Mouse (Mus musculus): ENCODE measurements around the gene Nfil3. TPM values are rescaled to one million over a fixed set of nuclear protein-coding genes. Genes with fewer than 3 reads are reported as not detected.

Gene Nfil3
- polyA plus RNA-seq, 1 experiment from 2014 or later = 34.9 TPM

DNA sequence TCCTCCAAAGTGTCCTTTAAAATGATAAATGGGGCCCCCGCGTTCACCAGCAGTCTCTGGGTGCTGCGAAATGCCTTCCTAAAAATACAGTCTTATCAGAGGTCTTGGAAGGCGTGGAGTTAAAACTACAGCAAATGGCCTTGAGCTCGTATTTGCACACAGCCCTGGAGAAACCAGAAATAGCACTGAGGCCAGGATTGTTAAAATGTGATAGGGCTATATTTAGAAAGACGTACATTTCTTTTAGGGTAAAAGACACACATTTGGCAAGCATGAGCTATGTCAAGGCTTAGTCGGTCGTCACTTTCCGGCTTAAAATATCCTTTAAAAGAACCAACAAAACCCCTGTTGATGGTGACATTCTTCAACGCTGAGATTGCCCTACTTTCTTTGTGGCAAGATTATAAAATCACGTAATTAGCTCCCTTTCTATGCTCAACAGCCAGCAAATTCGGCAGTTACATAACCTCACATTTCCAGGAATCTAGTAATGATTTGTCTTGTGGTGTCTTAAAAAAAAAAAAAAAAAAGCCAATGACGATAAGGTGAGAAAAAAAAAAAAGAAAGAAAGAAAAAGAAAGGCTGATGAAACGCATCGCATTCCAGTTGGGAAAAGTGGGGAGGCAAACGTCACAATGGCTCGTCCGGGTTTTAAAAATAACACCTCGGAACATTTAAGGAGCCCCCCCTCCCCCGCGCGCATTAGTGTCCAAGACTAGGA, 1.4 kb downstream of the Nfil3 start:
- Histone ChIP-seq H3K9me3 (replicated peaks) (no peaks in the 10 kb centered on the region), H3K27ac (peak overlapping the region; percentile 97), H3K4me3 (peak overlapping the region; percentile 88), H3K27me3 (ENCODE audit: low read depth, poor library complexity, severe bottlenecking) (no peaks in the 10 kb centered on the region), H3K36me3 (no peaks in the 10 kb centered on the region), H3K4me1 (peaks cover 66% of the 10 kb centered on the region)
- WGBS = under 1% methylated on average over 22 of the region's 22 CpGs
- peak; percentile 45 for DNase-seq (ENCODE audit: low spot score)

DNA sequence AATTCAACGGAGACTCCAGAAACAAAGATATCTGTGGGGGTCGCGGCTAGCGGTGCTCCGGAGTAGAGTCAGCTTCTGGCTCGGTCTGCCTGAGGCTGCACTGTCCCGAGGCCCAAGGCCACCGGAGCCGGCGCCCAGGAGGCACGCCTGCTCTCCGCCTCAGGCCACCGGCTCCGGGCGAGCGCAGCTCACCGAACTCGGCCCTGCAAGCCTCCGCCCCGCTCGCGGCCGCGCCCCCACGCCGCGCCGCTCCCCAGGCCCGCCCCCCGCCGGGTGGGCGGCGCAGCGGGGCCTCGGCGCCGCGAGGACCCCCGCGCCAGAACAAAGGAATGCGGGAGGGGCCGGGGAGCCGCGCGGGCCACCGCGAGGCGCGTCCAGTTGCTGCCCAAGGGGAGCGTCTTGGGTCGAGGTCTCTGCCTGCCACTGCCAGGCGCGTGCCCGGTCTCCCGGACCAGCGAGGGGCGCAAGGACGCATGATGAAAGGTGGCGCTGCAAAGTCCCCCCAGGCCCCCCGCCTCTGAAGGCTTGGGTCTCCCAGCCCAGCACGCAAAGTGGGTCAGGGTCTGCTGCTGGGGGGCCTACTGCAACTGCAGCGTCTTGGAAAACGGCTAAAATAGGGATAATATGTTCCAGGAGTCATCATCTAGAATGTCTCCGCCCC, 2.4 kb downstream of the Nfil3 start:
- Histone ChIP-seq H3K4me1 (peaks cover 75% of the 10 kb centered on the region), H3K27me3 (ENCODE audit: low read depth, poor library complexity, severe bottlenecking) (no peaks in the 10 kb centered on the region), H3K4me3 (peak overlapping the region; percentile 88), H3K27ac (peak overlapping the region; percentile 97), H3K36me3 (no peaks in the 10 kb centered on the region), H3K9me3 (replicated peaks) (no peaks in the 10 kb centered on the region)
- WGBS = under 1% methylated on average over 64 of the region's 64 CpGs
- peak; percentile 74 for DNase-seq (ENCODE audit: low spot score)

DNA sequence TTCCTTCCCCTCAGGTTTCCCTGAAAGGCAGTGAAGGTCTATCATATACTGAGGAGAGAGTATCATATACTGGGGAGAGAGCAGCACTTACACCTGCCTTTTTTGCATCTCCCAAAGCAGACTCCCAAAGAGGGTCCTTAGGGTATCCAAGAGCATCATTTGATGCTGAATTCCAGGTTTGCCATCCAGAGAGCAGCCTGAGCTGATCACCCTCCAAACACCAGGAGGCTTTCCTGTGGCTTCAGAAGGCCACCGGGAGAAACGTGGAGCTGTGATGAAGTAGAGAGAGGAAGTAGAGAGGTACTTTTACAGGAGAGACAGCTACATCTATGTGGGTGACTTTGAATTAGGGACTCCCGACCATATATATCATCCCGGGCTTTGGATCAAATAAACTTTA, 3.1 kb downstream of the Nfil3 start:
- peak; percentile 37 for DNase-seq (ENCODE audit: low spot score)
- no peaks in the 10 kb centered on the region for H3K27me3 ChIP-seq (ENCODE audit: low read depth, poor library complexity, severe bottlenecking)
- 27% methylated on average over 4 of the region's 4 CpGs for WGBS

DNA sequence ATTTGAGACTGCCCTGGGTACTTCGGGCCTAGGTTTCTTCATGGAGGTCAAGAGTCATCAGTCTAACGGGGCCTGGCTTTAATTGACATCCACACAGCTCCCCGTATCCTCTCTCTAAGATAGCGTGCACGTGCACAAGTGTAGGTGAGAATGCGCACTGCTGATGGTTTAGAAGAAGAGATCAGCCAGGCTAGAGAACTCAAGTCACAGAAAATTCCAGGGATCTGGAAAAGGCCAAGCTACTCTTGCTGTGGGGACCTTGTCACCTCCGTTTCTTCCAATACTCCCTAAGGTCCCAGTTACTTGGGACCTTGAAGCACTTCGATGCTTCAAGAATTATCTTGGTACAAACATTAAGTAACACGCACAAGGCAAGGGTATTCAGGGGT, 3.7 kb downstream of the Nfil3 start:
- Histone ChIP-seq H3K9me3 (replicated peaks) (no peaks in the 10 kb centered on the region), H3K36me3 (0 out of 2 replicates have a peak, but pooled peaks cover 1% of the 10 kb centered on the region), H3K27me3 (ENCODE audit: low read depth, poor library complexity, severe bottlenecking) (no peaks in the 10 kb centered on the region), H3K4me1 (peaks cover 74% of the 10 kb centered on the region), H3K27ac (peak overlapping the region; percentile 97), H3K4me3 (peak overlapping the region; percentile 88)
- 43% methylated on average over 9 of the region's 9 CpGs for WGBS
- DNase-seq (ENCODE audit: low spot score) = peak; percentile 35

More for the DNA sequence above, 3.1 kb downstream of the Nfil3 start:
- Histone ChIP-seq H3K36me3 (0 out of 2 replicates have a peak, but pooled peaks cover under 1% of the 10 kb centered on the region), H3K27ac (peak overlapping the region; percentile 97), H3K4me3 (peak overlapping the region; percentile 88), H3K4me1 (peaks cover 78% of the 10 kb centered on the region), H3K9me3 (replicated peaks) (no peaks in the 10 kb centered on the region)

DNA sequence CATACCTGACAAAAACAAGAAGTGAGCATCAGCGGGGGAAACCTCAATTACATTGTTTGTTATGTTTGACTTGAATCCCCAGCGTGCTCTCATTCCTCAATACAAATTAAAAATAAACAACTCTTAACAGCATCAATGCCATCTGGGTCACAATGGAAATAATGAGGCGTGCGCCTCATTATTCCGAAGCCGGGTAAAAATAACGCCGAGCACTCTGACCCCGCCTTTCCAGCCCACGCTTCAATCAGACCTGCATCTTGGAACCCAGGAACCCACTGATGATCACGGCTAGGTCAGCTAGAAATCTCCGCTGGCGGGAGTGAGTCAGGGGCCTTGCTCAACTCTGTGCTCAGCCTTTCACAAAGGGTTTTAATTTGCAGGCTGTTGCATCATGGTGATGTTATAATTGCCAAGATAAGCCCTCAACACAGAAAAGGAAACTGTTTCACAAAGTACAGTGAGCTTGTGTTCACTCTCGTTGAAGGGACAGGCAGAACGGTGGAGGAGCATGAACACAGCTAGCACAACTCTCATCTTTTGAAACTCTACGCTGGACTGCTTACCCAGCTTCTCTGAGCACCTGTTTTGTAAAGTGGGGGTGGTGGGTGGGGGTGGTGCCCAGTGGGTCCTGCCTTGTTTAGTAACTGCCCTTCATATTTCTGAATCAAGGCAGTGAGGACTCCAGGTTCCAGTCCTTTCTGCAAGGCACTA, 4.2 kb downstream of the Nfil3 start:
- DNase-seq (ENCODE audit: low spot score) = peak; percentile 57
- Histone ChIP-seq H3K9me3 (replicated peaks) (no peaks in the 10 kb centered on the region), H3K4me3 (peak overlapping the region; percentile 88), H3K36me3 (0 out of 2 replicates have a peak, but pooled peaks cover 1% of the 10 kb centered on the region), H3K27ac (peak overlapping the region; percentile 97), H3K27me3 (ENCODE audit: low read depth, poor library complexity, severe bottlenecking) (no peaks in the 10 kb centered on the region), H3K4me1 (peaks cover 69% of the 10 kb centered on the region)
- 20% methylated on average over 16 of the region's 16 CpGs for WGBS

DNA sequence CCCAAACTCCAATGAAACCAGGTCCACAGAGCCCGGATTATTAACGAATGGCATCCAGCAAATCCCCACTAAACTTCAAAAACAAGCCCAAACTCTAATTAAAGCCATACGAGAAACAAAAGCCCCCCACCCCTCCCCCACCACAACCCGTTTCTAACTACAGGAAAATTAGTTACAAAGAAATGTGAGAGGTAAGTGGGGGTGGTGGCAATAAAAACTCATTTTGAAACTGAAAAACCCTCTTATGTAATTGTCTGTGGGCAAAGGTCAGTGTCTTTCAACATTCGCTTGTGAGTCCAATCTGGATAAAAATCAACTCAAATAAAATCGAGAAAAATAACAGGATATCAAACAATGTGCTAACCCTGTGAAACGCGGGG, 4.8 kb downstream of the Nfil3 start:
- Histone ChIP-seq H3K27me3 (ENCODE audit: low read depth, poor library complexity, severe bottlenecking) (no peaks in the 10 kb centered on the region), H3K27ac (peak overlapping the region; percentile 97), H3K9me3 (replicated peaks) (no peaks in the 10 kb centered on the region), H3K4me1 (peaks cover 64% of the 10 kb centered on the region), H3K4me3 (peak overlapping the region; percentile 88), H3K36me3 (0 out of 2 replicates have a peak, but pooled peaks cover 1% of the 10 kb centered on the region)
- DNase-seq (ENCODE audit: low spot score) = peak; percentile 74
- WGBS = 13% methylated on average over 8 of the region's 8 CpGs

DNA sequence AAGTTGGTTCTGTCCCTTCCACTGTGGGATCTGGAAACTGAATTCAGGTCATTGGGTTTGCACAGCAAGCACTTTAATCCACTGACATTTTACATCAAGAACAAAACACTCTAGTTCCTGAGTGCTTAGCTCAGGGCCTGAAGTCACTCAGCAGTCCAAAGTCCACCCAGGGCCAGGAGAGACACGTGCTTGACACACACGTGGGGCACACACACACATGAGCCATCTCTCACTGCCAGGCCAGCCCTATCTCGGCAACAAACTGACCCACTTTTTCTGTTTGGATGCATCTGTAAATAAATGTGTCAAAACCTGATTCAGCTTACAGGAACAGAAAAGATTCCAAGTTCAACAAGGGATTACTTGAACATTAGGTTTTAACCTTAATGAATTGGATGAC, 6.2 kb downstream of the Nfil3 start:
- H3K36me3 ChIP-seq = 0 out of 2 replicates have a peak, but pooled peaks cover 1% of the 10 kb centered on the region
- H3K4me1 ChIP-seq = peaks cover 63% of the 10 kb centered on the region
- 61% methylated on average over 3 of the region's 3 CpGs for WGBS

DNA sequence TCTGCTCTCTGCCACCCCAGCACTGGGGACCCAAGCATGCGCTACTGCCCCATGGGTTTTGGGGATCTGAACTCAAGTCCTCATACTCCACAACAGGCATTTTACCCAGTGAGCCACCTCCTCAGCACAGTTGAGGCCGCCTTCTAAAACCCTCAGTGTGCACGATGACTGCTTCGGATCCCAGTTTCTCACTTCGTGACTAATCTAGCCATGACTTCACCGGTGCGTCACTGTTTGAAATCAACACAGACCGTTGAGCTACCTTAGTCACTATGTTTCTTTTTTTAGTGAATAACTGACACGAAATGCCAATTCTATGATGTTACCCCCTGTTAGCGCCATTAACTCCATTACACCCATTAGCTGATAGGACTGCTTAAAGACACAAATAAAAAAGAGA, 7.4 kb downstream of the Nfil3 start:
- H3K27me3 ChIP-seq (ENCODE audit: low read depth, poor library complexity, severe bottlenecking) = no peaks in the 10 kb centered on the region
- H3K27ac ChIP-seq = no peak overlapping the region
- 96% methylated on average over 10 of the region's 10 CpGs for WGBS
- no peak overlapping the region for H3K4me3 ChIP-seq
- no peak for DNase-seq (ENCODE audit: low spot score)
- peaks cover 11% of the 10 kb centered on the region for H3K36me3 ChIP-seq
- peaks cover 53% of the 10 kb centered on the region for H3K4me1 ChIP-seq
- no peaks in the 10 kb centered on the region for H3K9me3 ChIP-seq (replicated peaks)

More for the DNA sequence above, 6.2 kb downstream of the Nfil3 start:
- H3K27ac ChIP-seq = no peak overlapping the region
- no peak for DNase-seq (ENCODE audit: low spot score)
- no peaks in the 10 kb centered on the region for H3K9me3 ChIP-seq (replicated peaks)
- no peak overlapping the region for H3K4me3 ChIP-seq
- H3K27me3 ChIP-seq (ENCODE audit: low read depth, poor library complexity, severe bottlenecking) = no peaks in the 10 kb centered on the region

DNA sequence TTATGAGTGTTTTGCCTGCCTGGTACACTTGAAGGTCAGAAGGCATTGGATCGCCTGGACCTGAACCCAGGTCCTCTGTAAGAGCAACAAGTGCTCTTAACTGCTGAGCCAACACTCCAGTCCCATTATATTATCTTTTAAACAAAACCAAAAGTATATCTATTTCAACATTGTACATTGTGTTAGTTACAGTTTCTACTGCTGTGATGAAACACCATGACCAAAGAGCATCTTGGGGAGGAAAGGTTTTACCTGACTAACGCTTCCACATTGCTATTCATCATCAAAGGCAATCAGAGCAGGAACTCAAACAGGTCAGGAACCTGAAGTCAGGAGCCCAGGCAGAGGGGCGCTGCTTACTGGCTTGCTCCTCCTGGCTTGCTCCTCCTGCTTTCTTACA, 8.2 kb downstream of the Nfil3 start:
- Histone ChIP-seq H3K9me3 (replicated peaks) (no peaks in the 10 kb centered on the region), H3K27ac (no peak overlapping the region), H3K4me3 (no peak overlapping the region), H3K27me3 (ENCODE audit: low read depth, poor library complexity, severe bottlenecking) (no peaks in the 10 kb centered on the region), H3K36me3 (peaks cover 19% of the 10 kb centered on the region), H3K4me1 (peaks cover 45% of the 10 kb centered on the region)
- 91% methylated on average over 3 of the region's 3 CpGs for WGBS
- DNase-seq (ENCODE audit: low spot score) = no peak

DNA sequence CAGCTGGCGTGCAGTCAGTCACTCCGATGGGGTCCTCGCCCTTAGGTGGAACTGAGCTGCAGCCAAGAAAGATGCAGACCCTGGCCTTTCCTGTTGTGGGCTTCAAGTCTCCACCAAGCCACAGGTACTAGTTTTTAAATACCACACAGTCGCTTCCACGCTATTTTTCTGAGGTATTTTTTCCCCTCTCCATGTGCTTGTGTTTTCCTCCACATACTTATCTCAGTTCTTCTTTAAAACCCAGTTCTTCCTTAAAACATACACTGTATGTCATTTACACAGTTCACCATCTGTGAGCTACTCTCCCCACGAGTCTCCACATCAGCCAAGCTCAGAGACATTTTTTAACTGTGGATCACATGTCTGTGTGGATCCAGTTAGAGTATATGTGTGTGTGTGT, 10.0 kb downstream of the Nfil3 start:
- Histone ChIP-seq H3K27me3 (ENCODE audit: low read depth, poor library complexity, severe bottlenecking) (no peaks in the 10 kb centered on the region), H3K4me1 (peaks cover 28% of the 10 kb centered on the region), H3K27ac (no peak overlapping the region), H3K36me3 (peaks cover 37% of the 10 kb centered on the region), H3K9me3 (replicated peaks) (no peaks in the 10 kb centered on the region), H3K4me3 (no peak overlapping the region)
- WGBS = 91% methylated on average over 6 of the region's 6 CpGs
- DNase-seq (ENCODE audit: low spot score) = no peak

DNA sequence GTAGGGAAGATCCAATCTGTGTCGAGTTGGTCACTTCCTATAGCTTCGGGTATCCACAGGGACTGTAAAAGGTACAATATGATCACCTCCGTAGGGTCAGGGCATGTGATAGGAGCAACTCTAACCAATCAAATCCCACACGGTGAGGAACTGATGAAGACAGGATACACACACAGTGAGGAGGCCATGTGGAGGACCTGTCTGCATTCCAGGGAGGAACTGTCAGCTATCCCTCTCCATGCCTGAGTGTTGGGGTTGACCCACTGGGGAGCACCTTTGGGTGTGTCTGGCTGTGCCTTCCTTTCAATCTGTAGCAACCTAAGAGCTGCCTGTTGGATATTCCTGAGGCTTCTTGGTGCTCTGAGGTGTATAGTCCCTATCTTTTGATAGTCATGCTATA, 18.0 kb downstream of the Nfil3 start:
- no peak for DNase-seq (ENCODE audit: low spot score)
- Histone ChIP-seq H3K9me3 (replicated peaks) (no peaks in the 10 kb centered on the region), H3K4me3 (no peak overlapping the region), H3K27me3 (ENCODE audit: low read depth, poor library complexity, severe bottlenecking) (no peaks in the 10 kb centered on the region), H3K36me3 (peaks cover 51% of the 10 kb centered on the region), H3K4me1 (no peaks in the 10 kb centered on the region), H3K27ac (no peak overlapping the region)
- 92% methylated on average over 4 of the region's 4 CpGs for WGBS

DNA sequence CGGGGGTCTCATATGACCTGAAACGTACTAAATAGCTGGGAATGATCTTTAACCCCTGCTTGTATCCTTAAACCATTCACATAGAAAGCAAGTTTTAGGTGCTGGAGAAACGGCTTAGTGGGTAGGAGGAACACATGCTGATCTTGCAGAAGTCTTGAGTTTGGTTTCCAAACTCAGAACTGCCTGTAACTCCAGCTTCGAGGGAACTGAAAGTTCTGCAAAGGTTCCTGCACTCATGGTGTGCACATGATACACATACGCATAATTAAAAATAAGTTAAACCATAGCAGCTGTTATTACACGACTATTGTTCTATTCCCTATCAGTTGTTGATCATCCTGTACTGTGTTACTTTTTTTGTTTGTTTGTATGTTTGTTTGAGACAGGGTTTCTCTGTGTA, 18.5 kb downstream of the Nfil3 start:
- H3K4me3 ChIP-seq = no peak overlapping the region
- no peaks in the 10 kb centered on the region for H3K9me3 ChIP-seq (replicated peaks)
- no peak overlapping the region for H3K27ac ChIP-seq
- 88% methylated on average over 6 of the region's 6 CpGs for WGBS
- H3K36me3 ChIP-seq = peaks cover 45% of the 10 kb centered on the region
- H3K4me1 ChIP-seq = no peaks in the 10 kb centered on the region
- no peak for DNase-seq (ENCODE audit: low spot score)
- H3K27me3 ChIP-seq (ENCODE audit: low read depth, poor library complexity, severe bottlenecking) = no peaks in the 10 kb centered on the region

All from limb, embryonic 10.5 days (tissue).